Mouse (Mus musculus): Measurements from ENCODE around the gene Rfxank. TPM values are rescaled to one million over a fixed set of nuclear protein-coding genes. Genes with fewer than 3 reads are reported as not detected.

Gene Rfxank
- polyA plus RNA-seq, 1 experiment from 2014 or later, result 6.5 TPM

Small RNA genes lying within 50 kb of the gene (microRNA-seq; reads per million reads assigned to microRNA genes)
- gene Mir7066, result not detected

Other genes with a start within 250 kb of the Rfxank start
- 2.1 TPM in 2 replicates for gene Tssk6, start 237.0 kb downstream of the Rfxank start, polyA plus RNA-seq (2015; fragmentation: Nextera tagmentation; extraction: Ambion mirVana)
- 89.7 and 96.9 TPM in 2 replicates for gene Ndufa13, start 236.6 kb downstream of the Rfxank start, polyA plus RNA-seq (2015; fragmentation: Nextera tagmentation; extraction: Ambion mirVana)
- gene Yjefn3, start 236.4 kb downstream of the Rfxank start, polyA plus RNA-seq (2015; fragmentation: Nextera tagmentation; extraction: Ambion mirVana), result 0.51 and 0.54 TPM in 2 replicates
- 28.0 and 32.2 TPM in 2 replicates for gene Gatad2a, start 142.8 kb downstream of the Rfxank start, polyA plus RNA-seq (2015; fragmentation: Nextera tagmentation; extraction: Ambion mirVana)
- 23.0 and 25.6 TPM in 2 replicates for gene Mau2, start 96.4 kb downstream of the Rfxank start, polyA plus RNA-seq (2015; fragmentation: Nextera tagmentation; extraction: Ambion mirVana)
- gene Sugp1, start 96.3 kb downstream of the Rfxank start, polyA plus RNA-seq (2015; fragmentation: Nextera tagmentation; extraction: Ambion mirVana), result 15.3 and 16.2 TPM in 2 replicates
- 1.6 and 2.3 TPM in 2 replicates for gene Tm6sf2, start 66.2 kb downstream of the Rfxank start, polyA plus RNA-seq (2015; fragmentation: Nextera tagmentation; extraction: Ambion mirVana)
- gene Hapln4, start 55.7 kb downstream of the Rfxank start, polyA plus RNA-seq (2015; fragmentation: Nextera tagmentation; extraction: Ambion mirVana), result 0.05 and 0.06 TPM in 2 replicates
- gene Ncan, start 18.3 kb downstream of the Rfxank start, polyA plus RNA-seq (2015; fragmentation: Nextera tagmentation; extraction: Ambion mirVana), result 0.02 and 0.03 TPM in 2 replicates
- 16.8 and 17.4 TPM in 2 replicates for gene Nr2c2ap, start 7.8 kb downstream of the Rfxank start, polyA plus RNA-seq (2015; fragmentation: Nextera tagmentation; extraction: Ambion mirVana)
- gene Borcs8, start 345 bp upstream of the Rfxank start, polyA plus RNA-seq (2015; fragmentation: Nextera tagmentation; extraction: Ambion mirVana), result 22.4 and 25.7 TPM in 2 replicates
- gene Mef2b, start 557 bp upstream of the Rfxank start, polyA plus RNA-seq (2015; fragmentation: Nextera tagmentation; extraction: Ambion mirVana), result not detected in 2 replicates
- gene Tmem161a, start 33.2 kb upstream of the Rfxank start, polyA plus RNA-seq (2015; fragmentation: Nextera tagmentation; extraction: Ambion mirVana), result 28.1 and 31.9 TPM in 2 replicates
- 8.0 and 9.2 TPM in 2 replicates for gene Slc25a42, start 73.2 kb upstream of the Rfxank start, polyA plus RNA-seq (2015; fragmentation: Nextera tagmentation; extraction: Ambion mirVana)
- gene Sugp2, start 95.1 kb upstream of the Rfxank start, polyA plus RNA-seq (2015; fragmentation: Nextera tagmentation; extraction: Ambion mirVana), result 10.9 and 11.7 TPM in 2 replicates
- gene Armc6, start 95.3 kb upstream of the Rfxank start, polyA plus RNA-seq (2015; fragmentation: Nextera tagmentation; extraction: Ambion mirVana), result 12.4 and 15.2 TPM in 2 replicates
- gene Homer3, start 143.7 kb upstream of the Rfxank start, polyA plus RNA-seq (2015; fragmentation: Nextera tagmentation; extraction: Ambion mirVana), result 4.9 and 5.9 TPM in 2 replicates
- 19.5 and 22.4 TPM in 2 replicates for gene Ddx49, start 163.3 kb upstream of the Rfxank start, polyA plus RNA-seq (2015; fragmentation: Nextera tagmentation; extraction: Ambion mirVana)
- gene Cope, start 163.4 kb upstream of the Rfxank start, polyA plus RNA-seq (2015; fragmentation: Nextera tagmentation; extraction: Ambion mirVana), result 190 and 246 TPM in 2 replicates
- 0.13 and 0.25 TPM in 2 replicates for gene Cers1, start 176.6 kb upstream of the Rfxank start, polyA plus RNA-seq (2015; fragmentation: Nextera tagmentation; extraction: Ambion mirVana)
- gene Gdf1, start 190.7 kb upstream of the Rfxank start, polyA plus RNA-seq (2015; fragmentation: Nextera tagmentation; extraction: Ambion mirVana), result 0.10 and 0.26 TPM in 2 replicates
- 9.7 and 10.6 TPM in 2 replicates for gene Upf1, start 214.1 kb upstream of the Rfxank start, polyA plus RNA-seq (2015; fragmentation: Nextera tagmentation; extraction: Ambion mirVana)
- gene Comp, start 234.4 kb upstream of the Rfxank start, polyA plus RNA-seq (2015; fragmentation: Nextera tagmentation; extraction: Ambion mirVana), result 1.3 and 2.1 TPM in 2 replicates